Mouse (Mus musculus): ENCODE measurements at regions not wholly inside any gene's neighbourhood (a gene's known extent, or its start where the extent isn't known, plus 50 kb on each side); places are given as distances from the start of the nearest gene placed in this dataset.
A peak's percentile ranks its signal among the peaks of the same experiment; 100 is the strongest.

GRCm38 (mm10) chr11:112140495-112140894 lies 641.5 kb upstream of the Sox9 start:
- Histone ChIP-seq H3K27ac (replicated peaks; ENCODE audit: low read depth, low read length) (no peak overlapping the region), H3K27me3 (ENCODE audit: control insufficient read depth, insufficient read depth, low read length) (no peaks in the 10 kb centered on the region), H3K4me2 (replicated peaks; ENCODE audit: low read depth, low read length, severe bottlenecking) (no peak overlapping the region), H3K36me3 (ENCODE audit: control insufficient read depth, insufficient read depth, low read length) (no peaks in the 10 kb centered on the region), H3K4me3 (replicated peaks; ENCODE audit: low read length) (no peak overlapping the region), H3K4me1 (ENCODE audit: control insufficient read depth, insufficient read depth, low read length) (peaks cover 4% of the 10 kb centered on the region), H3K9me3 (ENCODE audit: control insufficient read depth, low read length) (no peaks in the 10 kb centered on the region), H3K9ac (ENCODE audit: low read depth, low read length, severe bottlenecking) (no peak overlapping the region)
- TF ChIP-seq POLR2A (IDR thresholded peaks at IDR 0.05; ENCODE audit: borderline replicate concordance, extremely low read depth, insufficient read depth, insufficient read length) = no peak
- no peak for ATAC-seq (ENCODE audit: low FRiP score, low read depth)
- WGBS = 66% methylated on average over 4 of the region's 4 CpGs
- DNase-seq (ENCODE audit: low spot score) = no peak

DNA sequence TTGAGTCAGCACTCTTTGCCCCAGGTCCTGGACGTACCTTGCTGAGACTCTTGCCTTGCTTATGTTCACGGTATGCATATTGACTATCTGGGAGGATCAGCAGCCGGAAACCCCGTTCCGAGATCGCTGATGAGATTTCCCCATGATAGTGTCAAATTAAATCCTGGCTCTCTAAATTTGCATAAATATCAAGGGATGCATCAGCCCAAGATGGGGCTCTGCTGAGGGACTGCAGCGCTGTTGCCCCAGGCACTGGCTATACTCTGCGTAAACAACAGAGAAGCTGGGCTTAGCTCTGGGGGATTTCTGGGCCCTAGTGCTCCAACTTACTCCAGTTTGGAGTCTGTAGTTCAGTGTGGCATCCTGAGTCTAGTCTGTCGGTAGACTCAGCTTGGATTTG lies 641.1 kb upstream of the Sox9 start:
- no peak for DNase-seq (ENCODE audit: low spot score)
- no peak overlapping the region for H3K9ac ChIP-seq (ENCODE audit: low read depth, low read length, severe bottlenecking)

DNA sequence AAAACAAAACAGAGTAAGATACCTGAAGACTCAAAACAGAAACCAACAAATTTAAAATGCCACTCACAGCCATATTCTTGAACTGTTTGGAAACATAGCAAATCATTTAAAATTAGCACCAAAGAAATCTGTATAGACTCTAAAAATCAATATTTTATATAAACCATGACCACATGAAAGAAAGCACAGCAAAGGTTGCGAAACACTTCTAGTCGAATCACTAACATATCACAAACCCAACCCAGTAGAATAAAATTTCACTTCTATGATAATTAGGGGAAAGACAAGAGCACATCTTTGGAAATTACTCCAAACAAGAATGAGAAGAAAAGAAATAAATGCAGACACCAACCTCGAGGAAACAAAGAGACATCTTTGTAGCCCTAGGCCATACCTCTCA lies 630.0 kb upstream of the Sox9 start:
- WGBS = 91% methylated on average over 3 of the region's 3 CpGs
- Histone ChIP-seq H3K36me3 (ENCODE audit: control insufficient read depth, insufficient read depth, low read length) (no peaks in the 10 kb centered on the region), H3K4me1 (ENCODE audit: control insufficient read depth, insufficient read depth, low read length) (peaks cover 17% of the 10 kb centered on the region)

More for the DNA sequence above, 641.1 kb upstream of the Sox9 start:
- no peak for TF ChIP-seq POLR2A (IDR thresholded peaks at IDR 0.05; ENCODE audit: borderline replicate concordance, extremely low read depth, insufficient read depth, insufficient read length)
- Histone ChIP-seq H3K27ac (replicated peaks; ENCODE audit: low read depth, low read length) (no peak overlapping the region), H3K27me3 (ENCODE audit: control insufficient read depth, insufficient read depth, low read length) (no peaks in the 10 kb centered on the region), H3K4me2 (replicated peaks; ENCODE audit: low read depth, low read length, severe bottlenecking) (no peak overlapping the region), H3K4me1 (ENCODE audit: control insufficient read depth, insufficient read depth, low read length) (peaks cover 4% of the 10 kb centered on the region), H3K9me3 (ENCODE audit: control insufficient read depth, low read length) (no peaks in the 10 kb centered on the region), H3K36me3 (ENCODE audit: control insufficient read depth, insufficient read depth, low read length) (no peaks in the 10 kb centered on the region), H3K4me3 (replicated peaks; ENCODE audit: low read length) (no peak overlapping the region)
- WGBS = 76% methylated on average over 9 of the region's 9 CpGs
- no peak for ATAC-seq (ENCODE audit: low FRiP score, low read depth)

DNA sequence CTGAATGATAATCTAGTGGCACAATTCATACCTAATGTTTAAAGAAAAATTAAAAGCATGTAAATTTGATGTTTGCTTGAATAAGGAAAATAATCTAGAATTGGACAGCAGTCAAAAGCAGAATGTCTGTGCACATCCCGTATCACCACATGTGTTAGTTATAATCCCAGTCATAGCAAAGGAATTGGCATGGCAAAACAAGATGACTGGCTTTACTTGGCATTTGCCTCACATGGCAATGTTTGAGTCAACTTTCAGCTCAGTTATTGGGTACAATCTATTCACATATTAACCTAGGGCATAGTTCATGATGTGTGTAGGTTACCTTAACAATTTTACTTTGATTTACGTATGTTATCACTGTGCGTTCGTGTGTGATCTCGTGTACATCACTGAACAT lies 628.8 kb upstream of the Sox9 start:
- no peak overlapping the region for H3K4me2 ChIP-seq (replicated peaks; ENCODE audit: low read depth, low read length, severe bottlenecking)
- H3K9me3 ChIP-seq (ENCODE audit: control insufficient read depth, low read length) = 0 out of 2 replicates have a peak, but pooled peaks cover 3% of the 10 kb centered on the region
- DNase-seq (ENCODE audit: low spot score) (no peak), ATAC-seq (ENCODE audit: low FRiP score, low read depth) (no peak)
- H3K4me1 ChIP-seq (ENCODE audit: control insufficient read depth, insufficient read depth, low read length) = peaks cover 17% of the 10 kb centered on the region
- H3K36me3 ChIP-seq (ENCODE audit: control insufficient read depth, insufficient read depth, low read length) = no peaks in the 10 kb centered on the region
- TF ChIP-seq POLR2A (IDR thresholded peaks at IDR 0.05; ENCODE audit: borderline replicate concordance, extremely low read depth, insufficient read depth, insufficient read length) = no peak
- H3K27me3 ChIP-seq (ENCODE audit: control insufficient read depth, insufficient read depth, low read length) = no peaks in the 10 kb centered on the region
- H3K4me3 ChIP-seq (replicated peaks; ENCODE audit: low read length) = no peak overlapping the region
- H3K9ac ChIP-seq (ENCODE audit: low read depth, low read length, severe bottlenecking) = no peak overlapping the region
- WGBS = 94% methylated on average over 5 of the region's 5 CpGs
- H3K27ac ChIP-seq (replicated peaks; ENCODE audit: low read depth, low read length) = no peak overlapping the region

More for the DNA sequence above, 630.0 kb upstream of the Sox9 start:
- H3K4me3 ChIP-seq (replicated peaks; ENCODE audit: low read length) = no peak overlapping the region
- H3K4me2 ChIP-seq (replicated peaks; ENCODE audit: low read depth, low read length, severe bottlenecking) = no peak overlapping the region
- TF ChIP-seq POLR2A (IDR thresholded peaks at IDR 0.05; ENCODE audit: borderline replicate concordance, extremely low read depth, insufficient read depth, insufficient read length) = no peak
- 0 out of 2 replicates have a peak, but pooled peaks cover 3% of the 10 kb centered on the region for H3K9me3 ChIP-seq (ENCODE audit: control insufficient read depth, low read length)
- ATAC-seq (ENCODE audit: low FRiP score, low read depth) (no peak), DNase-seq (ENCODE audit: low spot score) (no peak)
- no peak overlapping the region for H3K27ac ChIP-seq (replicated peaks; ENCODE audit: low read depth, low read length)
- H3K9ac ChIP-seq (ENCODE audit: low read depth, low read length, severe bottlenecking) = no peak overlapping the region
- H3K27me3 ChIP-seq (ENCODE audit: control insufficient read depth, insufficient read depth, low read length) = no peaks in the 10 kb centered on the region

DNA sequence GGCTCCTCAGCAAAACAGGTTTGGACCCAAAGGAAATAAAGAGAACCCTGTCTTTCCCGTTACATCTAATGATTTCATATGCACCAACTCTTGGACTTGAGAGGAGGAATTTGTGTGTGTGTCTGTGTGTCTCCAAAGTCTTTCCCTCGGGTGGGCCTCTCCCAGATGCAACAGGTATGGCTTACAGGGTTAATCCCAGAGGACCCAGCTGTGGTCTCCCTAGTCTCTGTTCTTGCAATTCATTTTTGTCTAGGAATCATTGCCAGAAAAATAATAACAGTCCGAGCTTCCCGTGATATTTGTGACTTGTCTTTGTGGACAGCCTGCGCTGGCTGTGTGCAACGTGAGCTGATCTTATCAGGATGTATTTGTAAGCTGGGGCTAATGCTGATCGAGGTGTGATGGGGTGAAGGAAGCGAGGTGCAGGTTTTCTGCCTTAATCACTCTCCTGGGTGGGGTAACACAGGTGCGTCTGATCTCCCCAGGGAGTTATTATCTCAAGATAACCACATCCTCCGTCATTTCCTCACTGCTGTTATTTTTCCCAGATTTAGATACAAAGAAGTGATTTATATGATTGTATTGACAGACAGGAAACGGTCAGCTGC lies 627.2 kb upstream of the Sox9 start:
- WGBS = 23% methylated on average over 11 of the region's 11 CpGs
- no peak overlapping the region for H3K4me3 ChIP-seq (replicated peaks; ENCODE audit: low read length)
- no peak overlapping the region for H3K9ac ChIP-seq (ENCODE audit: low read depth, low read length, severe bottlenecking)
- no peaks in the 10 kb centered on the region for H3K27me3 ChIP-seq (ENCODE audit: control insufficient read depth, insufficient read depth, low read length)
- H3K9me3 ChIP-seq (ENCODE audit: control insufficient read depth, low read length) = 0 out of 2 replicates have a peak, but pooled peaks cover 3% of the 10 kb centered on the region
- H3K4me2 ChIP-seq (replicated peaks; ENCODE audit: low read depth, low read length, severe bottlenecking) = 0 out of 2 replicates have a peak overlapping the region, but pooled peaks have one; percentile 15
- peak; percentile 37; the same call in 1 of the 2 replicates for ATAC-seq (ENCODE audit: low FRiP score, low read depth)
- peaks cover 17% of the 10 kb centered on the region for H3K4me1 ChIP-seq (ENCODE audit: control insufficient read depth, insufficient read depth, low read length)
- DNase-seq (ENCODE audit: low spot score) = peak; percentile 25
- no peaks in the 10 kb centered on the region for H3K36me3 ChIP-seq (ENCODE audit: control insufficient read depth, insufficient read depth, low read length)
- no peak overlapping the region for H3K27ac ChIP-seq (replicated peaks; ENCODE audit: low read depth, low read length)
- no peak for TF ChIP-seq POLR2A (IDR thresholded peaks at IDR 0.05; ENCODE audit: borderline replicate concordance, extremely low read depth, insufficient read depth, insufficient read length)

Data from limb, embryonic 14.5 days (tissue).